Mouse (Mus musculus): ENCODE results near the gene Aldh3b1. TPM values are rescaled to one million over a fixed set of nuclear protein-coding genes. Genes with fewer than 3 reads are reported as not detected.

Aldh3b1 gene
- total and polyA plus RNA-seq, 2 experiments from 2014 or later, result 4.1 to 4.2 TPM

DNA sequence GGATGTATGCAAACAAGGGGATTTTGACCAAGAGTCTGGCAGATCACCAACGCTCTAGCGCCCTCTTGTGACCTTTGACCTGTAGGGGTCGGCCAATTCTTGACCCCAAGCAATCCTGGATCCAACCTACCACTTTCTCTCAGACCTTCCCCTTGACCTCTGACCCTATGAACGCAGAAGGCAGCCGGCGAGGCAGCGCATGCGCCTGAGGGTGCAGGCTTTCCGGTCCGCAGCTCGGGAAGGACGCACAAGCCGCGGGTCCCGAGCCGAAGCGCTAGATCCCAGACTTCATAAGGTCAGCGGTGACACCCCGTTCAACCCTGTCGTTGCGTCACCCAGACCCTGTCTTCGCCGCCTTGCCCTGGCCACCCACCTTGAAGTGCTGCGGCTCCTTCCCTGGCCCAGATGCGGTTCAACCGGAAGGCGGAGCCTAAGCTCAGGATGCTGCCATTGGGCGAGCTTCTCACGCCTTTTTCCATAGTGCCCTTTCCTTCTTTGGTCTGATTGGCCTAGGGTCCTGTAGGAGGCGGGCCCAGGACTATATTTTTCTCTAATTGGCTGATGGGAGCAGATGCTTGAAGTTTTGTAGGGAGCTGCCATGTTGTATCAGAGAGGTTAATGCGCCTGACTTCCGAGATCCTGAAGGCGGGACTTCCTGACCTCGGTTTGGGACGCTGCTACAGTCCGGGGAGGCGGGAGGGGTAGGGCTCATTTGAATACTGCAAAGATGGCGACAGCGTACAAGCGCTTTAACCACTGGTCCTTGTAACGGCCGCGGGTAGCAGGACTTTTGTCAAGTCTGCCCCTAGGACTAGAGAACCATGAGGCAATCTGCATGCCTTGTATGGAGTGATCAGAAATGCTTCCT is 17.0 kb downstream of the Aldh3b1 start, which contains the start of gene Ndufs8:
Gene Ndufs8, minus strand, starts transcription at position 438 of the 868 bp plus-strand sequence.
- under 1% methylated on average over 43 of the region's 43 CpGs for WGBS
- peaks cover 11% of the 10 kb centered on the region; the same call in 1 of the 2 replicates for H3K4me1 ChIP-seq (ENCODE audit: insufficient read depth)
- peaks cover 25% of the 10 kb centered on the region for H3K36me3 ChIP-seq (ENCODE audit: insufficient read depth)
- ATAC-seq (peak; percentile 98), DNase-seq (peak; percentile 97)
- H3K27me3 ChIP-seq (ENCODE audit: insufficient read depth, low read length), result no peaks in the 10 kb centered on the region
- peak within 1 kb of the TSS; percentile 72 for H3K27ac ChIP-seq (ENCODE audit: low read depth, low read length)
- H3K4me2 ChIP-seq (ENCODE audit: low read depth), result peak within 1 kb of the TSS; percentile 74
- peak within 1 kb of the TSS; percentile 61 for H3K4me3 ChIP-seq (ENCODE audit: low read depth, low read length)
- peak within 1 kb of the TSS; percentile 66 for H3K9ac ChIP-seq
- no peak; the same call in 1 of the 2 replicates for TF ChIP-seq CTCF (IDR thresholded peaks at IDR 0.05; ENCODE audit: low read depth)
- H3K9me3 ChIP-seq (ENCODE audit: low read length), result no peaks in the 10 kb centered on the region

DNA sequence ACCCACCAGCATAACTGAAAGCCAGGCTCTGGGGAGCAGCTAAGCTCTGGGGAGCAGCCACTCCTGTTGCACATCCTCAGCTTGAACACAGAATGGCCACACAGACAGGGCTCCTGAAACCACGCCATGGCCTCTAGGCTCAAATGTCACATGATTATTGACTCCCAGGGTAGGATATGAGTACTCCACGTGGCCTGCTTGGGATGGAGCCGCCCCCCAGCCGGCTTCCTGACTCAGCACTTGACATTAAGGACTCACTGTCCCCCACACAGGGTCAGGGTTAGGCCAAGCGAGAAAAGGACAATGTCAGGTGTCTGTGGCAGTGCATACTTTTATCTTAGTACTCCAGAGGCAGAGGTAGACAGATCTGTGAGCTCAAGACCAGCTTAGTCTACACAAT is 19.4 kb downstream of the Aldh3b1 start:
- H3K9me3 ChIP-seq (ENCODE audit: low read length), result no peaks in the 10 kb centered on the region
- DNase-seq (no peak), ATAC-seq (no peak)
- H3K4me3 ChIP-seq (ENCODE audit: low read depth, low read length), result no peak overlapping the region
- H3K9ac ChIP-seq, result no peak overlapping the region
- H3K4me2 ChIP-seq (ENCODE audit: low read depth), result no peak overlapping the region
- peaks cover 25% of the 10 kb centered on the region for H3K36me3 ChIP-seq (ENCODE audit: insufficient read depth)
- no peak for TF ChIP-seq CTCF (IDR thresholded peaks at IDR 0.05; ENCODE audit: low read depth)
- no peak overlapping the region for H3K27ac ChIP-seq (ENCODE audit: low read depth, low read length)
- peaks cover 14% of the 10 kb centered on the region; the same call in 1 of the 2 replicates for H3K4me1 ChIP-seq (ENCODE audit: insufficient read depth)
- WGBS, result 84% methylated on average over 5 of the region's 5 CpGs
- no peaks in the 10 kb centered on the region for H3K27me3 ChIP-seq (ENCODE audit: insufficient read depth, low read length)

DNA sequence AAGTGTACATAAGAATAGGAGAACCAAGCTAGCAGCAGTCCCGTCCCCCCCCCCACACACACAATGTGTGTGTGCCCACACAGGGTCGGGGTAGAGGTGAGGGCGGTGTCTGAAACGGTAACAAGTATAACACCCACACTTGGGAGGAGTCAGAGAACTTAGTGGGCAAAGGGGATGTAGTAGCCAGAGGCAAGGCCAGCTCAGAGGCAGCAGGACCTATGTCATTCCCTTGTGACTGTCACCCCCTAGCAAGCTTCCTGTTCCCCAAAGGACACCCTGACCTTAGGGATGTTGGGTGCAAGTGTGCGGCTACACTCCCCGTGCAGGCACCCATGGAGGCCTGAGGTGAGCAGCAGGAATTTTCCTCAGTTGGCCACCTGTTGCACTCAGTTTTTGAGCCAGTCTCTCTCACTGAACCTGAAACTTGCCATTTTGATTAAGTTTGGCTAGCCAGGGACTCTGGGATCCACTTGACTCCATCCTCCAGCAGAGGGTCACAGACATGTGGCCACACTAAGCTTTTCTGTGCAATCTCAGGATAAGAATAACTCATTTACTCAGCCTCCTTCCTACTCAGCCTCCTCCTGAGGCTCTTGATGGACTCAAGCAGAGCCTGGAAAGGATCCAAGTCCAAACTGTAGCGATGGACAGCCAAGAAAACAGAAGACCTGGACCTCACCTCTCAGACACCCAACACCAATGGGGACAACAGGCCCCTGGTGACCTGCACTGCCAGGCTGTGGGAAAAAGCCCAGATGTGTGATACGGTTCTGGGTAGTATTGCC is 21.5 kb downstream of the Aldh3b1 start:
- Histone ChIP-seq H3K4me2 (ENCODE audit: low read depth) (peak overlapping the region; percentile 78), H3K4me3 (ENCODE audit: low read depth, low read length) (no peak overlapping the region)
- no peak for ATAC-seq

DNA sequence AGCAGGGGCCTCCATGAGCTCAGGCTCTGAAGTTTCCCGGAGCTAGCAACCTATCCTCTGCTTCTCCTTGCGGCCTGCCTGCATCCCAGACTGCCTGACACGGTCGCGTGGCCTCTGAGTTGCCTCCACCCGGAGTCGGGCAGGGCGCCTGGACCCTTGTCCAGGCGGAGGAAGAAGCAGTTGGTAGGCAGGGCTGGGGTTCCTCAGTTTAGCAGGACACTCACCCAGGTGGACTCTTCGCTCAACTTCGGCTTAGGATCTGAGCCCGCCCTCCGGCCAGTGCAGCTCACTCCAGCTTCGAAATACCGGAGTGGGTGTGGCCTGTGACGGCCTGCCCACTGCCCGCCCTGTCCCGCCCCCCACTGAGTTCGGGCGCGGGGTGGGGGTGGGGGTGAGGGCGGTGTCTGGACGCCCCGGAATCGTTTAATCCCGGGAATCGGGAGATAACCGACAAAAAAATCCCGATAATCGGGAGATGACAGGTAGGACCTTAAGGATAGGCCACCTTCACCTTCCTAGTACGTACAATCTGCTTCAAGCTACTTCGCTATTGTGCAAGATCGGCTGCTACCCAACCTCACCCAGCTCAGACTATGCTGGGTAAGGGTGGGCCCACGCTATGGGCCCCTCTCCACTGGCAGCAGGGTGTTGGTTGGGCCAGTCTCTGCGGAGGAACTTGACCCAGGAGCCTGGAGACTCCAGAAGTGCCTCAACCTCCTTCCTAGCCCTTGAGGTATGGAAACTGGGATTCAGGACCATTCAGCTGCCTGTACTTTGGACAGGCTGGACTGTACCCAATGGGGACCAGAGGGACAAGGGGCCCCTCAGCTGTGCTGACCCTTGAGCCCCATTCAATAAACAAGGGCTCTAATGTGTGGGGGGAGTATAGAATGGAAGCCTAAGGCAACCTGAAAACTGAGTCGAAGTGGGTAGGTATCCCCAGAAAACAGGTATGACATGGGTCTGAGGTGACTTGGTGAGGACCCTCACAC is 22.5 kb downstream of the Aldh3b1 start, which contains the start of gene Tcirg1:
Gene Tcirg1, minus strand, starts transcription at position 339 of the 992 bp plus-strand sequence.
- no peak within 1 kb of the TSS for H3K27ac ChIP-seq (ENCODE audit: low read depth, low read length)
- ATAC-seq (peak; percentile 83), DNase-seq (peak; percentile 57)
- no peaks in the 10 kb centered on the region for H3K9me3 ChIP-seq (ENCODE audit: low read length)
- peak within 1 kb of the TSS; percentile 78 for H3K4me2 ChIP-seq (ENCODE audit: low read depth)
- H3K36me3 ChIP-seq (ENCODE audit: insufficient read depth), result peaks cover 31% of the 10 kb centered on the region
- TF ChIP-seq CTCF (IDR thresholded peaks at IDR 0.05; ENCODE audit: low read depth), result no peak
- H3K4me3 ChIP-seq (ENCODE audit: low read depth, low read length), result peak within 1 kb of the TSS; percentile 40
- H3K4me1 ChIP-seq (ENCODE audit: insufficient read depth), result 0 out of 2 replicates have a peak, but pooled peaks cover 8% of the 10 kb centered on the region
- 6% methylated on average over 36 of the region's 36 CpGs for WGBS
- peak within 1 kb of the TSS; percentile 56 for H3K9ac ChIP-seq
- H3K27me3 ChIP-seq (ENCODE audit: insufficient read depth, low read length), result no peaks in the 10 kb centered on the region

More for the DNA sequence above, 21.5 kb downstream of the Aldh3b1 start:
- Histone ChIP-seq H3K36me3 (ENCODE audit: insufficient read depth) (peaks cover 25% of the 10 kb centered on the region), H3K4me1 (ENCODE audit: insufficient read depth) (peaks cover 11% of the 10 kb centered on the region; the same call in 1 of the 2 replicates), H3K27me3 (ENCODE audit: insufficient read depth, low read length) (no peaks in the 10 kb centered on the region), H3K9me3 (ENCODE audit: low read length) (no peaks in the 10 kb centered on the region), H3K9ac (no peak overlapping the region), H3K27ac (ENCODE audit: low read depth, low read length) (no peak overlapping the region)
- WGBS, result 78% methylated on average over 8 of the region's 8 CpGs
- no peak for DNase-seq
- no peak for TF ChIP-seq CTCF (IDR thresholded peaks at IDR 0.05; ENCODE audit: low read depth)

DNA sequence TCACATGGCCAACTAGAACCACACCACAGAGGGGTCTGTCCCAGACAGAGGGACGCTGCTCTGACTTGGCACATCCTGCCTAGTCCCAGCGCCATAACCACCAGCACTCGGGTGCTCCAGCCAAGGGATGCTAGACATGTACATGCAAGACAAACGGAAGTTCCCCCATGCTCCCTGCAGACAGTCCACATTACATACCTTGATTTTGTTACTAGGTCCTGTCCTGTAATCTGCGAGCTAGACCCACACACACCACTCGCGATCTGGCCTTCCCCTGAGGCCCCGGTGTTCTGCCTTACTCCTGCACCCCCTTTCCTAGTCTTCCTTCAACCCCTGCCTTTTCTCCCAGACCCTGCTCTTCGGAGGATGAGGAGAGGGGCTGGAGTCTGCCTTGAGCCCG is 23.3 kb downstream of the Aldh3b1 start:
- 0 out of 2 replicates have a peak, but pooled peaks cover 3% of the 10 kb centered on the region for H3K4me1 ChIP-seq (ENCODE audit: insufficient read depth)
- H3K27ac ChIP-seq (ENCODE audit: low read depth, low read length), result no peak overlapping the region
- peaks cover 31% of the 10 kb centered on the region for H3K36me3 ChIP-seq (ENCODE audit: insufficient read depth)
- peak overlapping the region; percentile 56 for H3K9ac ChIP-seq
- H3K27me3 ChIP-seq (ENCODE audit: insufficient read depth, low read length), result no peaks in the 10 kb centered on the region
- ATAC-seq (no peak), DNase-seq (no peak)
- H3K9me3 ChIP-seq (ENCODE audit: low read length), result no peaks in the 10 kb centered on the region
- peak overlapping the region; percentile 40 for H3K4me3 ChIP-seq (ENCODE audit: low read depth, low read length)
- no peak for TF ChIP-seq CTCF (IDR thresholded peaks at IDR 0.05; ENCODE audit: low read depth)
- WGBS, result 32% methylated on average over 10 of the region's 10 CpGs
- peak overlapping the region; percentile 78 for H3K4me2 ChIP-seq (ENCODE audit: low read depth)

Measured in forebrain, postnatal 0 days (tissue).